Mouse (Mus musculus): ENCODE measurements around the gene Hddc2. TPM values are rescaled to one million over a fixed set of nuclear protein-coding genes. Genes with fewer than 3 reads are reported as not detected.

Hddc2 gene
- polyA plus RNA-seq, 1 experiment, result 12.5 TPM

- DNase-seq, result no peak
- WGBS, result 3% methylated on average over 1 of the region's 1 CpGs
- Histone ChIP-seq H3K36me3 (ENCODE audit: control insufficient read depth, insufficient read depth, low read length) (no peaks in the 10 kb centered on the region), H3K4me1 (replicated peaks; ENCODE audit: control insufficient read depth, insufficient read depth, low read length) (no peaks in the 10 kb centered on the region), H3K27me3 (ENCODE audit: control insufficient read depth, insufficient read depth, low read length) (no peaks in the 10 kb centered on the region), H3K4me3 (ENCODE audit: control insufficient read depth, insufficient read depth, low read length) (no peak overlapping the region), H3K27ac (ENCODE audit: control insufficient read depth, insufficient read depth, low read length) (no peak overlapping the region)
- no peak for TF ChIP-seq CTCF (IDR thresholded peaks at IDR 0.05; ENCODE audit: borderline replicate concordance, control insufficient read depth, extremely low read depth, insufficient read depth, low read length, poor library complexity)
- no peak for TF ChIP-seq POLR2A (IDR thresholded peaks at IDR 0.05; ENCODE audit: control insufficient read depth, extremely low read depth, insufficient read depth, low read length, poor library complexity)
Observed at GRCm38 (mm10) chr10:31307024-31307598, 6.1 kb upstream of the Hddc2 start.

GRCm38 (mm10) chr10:31318491-31318890, 5.3 kb downstream of the Hddc2 start:
- no peaks in the 10 kb centered on the region for H3K27me3 ChIP-seq (ENCODE audit: control insufficient read depth, insufficient read depth, low read length)
- no peak for DNase-seq
- no peak overlapping the region for H3K4me3 ChIP-seq (ENCODE audit: control insufficient read depth, insufficient read depth, low read length)
- TF ChIP-seq POLR2A (IDR thresholded peaks at IDR 0.05; ENCODE audit: control insufficient read depth, extremely low read depth, insufficient read depth, low read length, poor library complexity), result no peak
- TF ChIP-seq CTCF (IDR thresholded peaks at IDR 0.05; ENCODE audit: borderline replicate concordance, control insufficient read depth, extremely low read depth, insufficient read depth, low read length, poor library complexity), result no peak
- H3K4me1 ChIP-seq (replicated peaks; ENCODE audit: control insufficient read depth, insufficient read depth, low read length), result no peaks in the 10 kb centered on the region
- 92% methylated on average over 5 of the region's 5 CpGs for WGBS
- no peak overlapping the region for H3K27ac ChIP-seq (ENCODE audit: control insufficient read depth, insufficient read depth, low read length)
- H3K36me3 ChIP-seq (ENCODE audit: control insufficient read depth, insufficient read depth, low read length), result peaks cover 9% of the 10 kb centered on the region

- WGBS, result 72% methylated on average over 1 of the region's 1 CpGs
- TF ChIP-seq POLR2A (IDR thresholded peaks at IDR 0.05; ENCODE audit: control insufficient read depth, extremely low read depth, insufficient read depth, low read length, poor library complexity) (no peak), CTCF (IDR thresholded peaks at IDR 0.05; ENCODE audit: borderline replicate concordance, control insufficient read depth, extremely low read depth, insufficient read depth, low read length, poor library complexity) (no peak)
- H3K4me1 ChIP-seq (replicated peaks; ENCODE audit: control insufficient read depth, insufficient read depth, low read length), result no peaks in the 10 kb centered on the region
- H3K36me3 ChIP-seq (ENCODE audit: control insufficient read depth, insufficient read depth, low read length), result peaks cover 9% of the 10 kb centered on the region
- no peaks in the 10 kb centered on the region for H3K27me3 ChIP-seq (ENCODE audit: control insufficient read depth, insufficient read depth, low read length)
- H3K4me3 ChIP-seq (ENCODE audit: control insufficient read depth, insufficient read depth, low read length), result no peak overlapping the region
- no peak for DNase-seq
- H3K27ac ChIP-seq (ENCODE audit: control insufficient read depth, insufficient read depth, low read length), result no peak overlapping the region
Observed at GRCm38 (mm10) chr10:31329436-31329835, 16.3 kb downstream of the Hddc2 start.

DNA sequence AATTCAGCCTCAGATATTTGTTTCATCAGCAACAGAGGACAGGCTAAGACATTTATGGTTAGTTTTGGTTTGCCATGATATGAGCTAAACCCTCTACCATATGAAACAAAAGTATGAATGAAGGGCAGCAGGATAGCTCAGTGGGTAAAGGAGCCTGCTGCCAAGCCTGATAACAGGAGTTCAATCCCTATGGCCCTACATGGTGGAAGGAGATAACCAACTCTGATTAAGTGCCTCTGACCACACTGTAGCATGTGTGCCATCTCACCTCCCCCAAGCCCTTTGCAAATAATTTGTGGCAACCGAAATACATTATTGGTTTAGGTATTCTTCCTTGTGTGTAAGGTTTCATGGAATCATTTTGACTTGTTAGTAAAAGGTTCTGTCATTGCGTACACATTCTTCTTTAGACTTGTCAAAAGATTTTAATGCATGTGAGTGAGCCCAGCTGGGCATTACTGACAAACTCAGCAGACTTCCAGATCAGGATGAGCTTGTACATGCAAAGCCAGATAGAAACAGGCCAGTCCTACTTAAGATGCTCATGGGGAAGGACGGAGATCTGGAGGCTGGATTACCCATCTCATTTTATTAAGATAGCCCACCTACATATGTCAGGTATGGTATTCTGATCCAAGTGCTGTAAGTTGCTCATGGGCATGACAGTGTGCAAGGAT, 17.2 kb downstream of the Hddc2 start:
- H3K36me3 ChIP-seq (ENCODE audit: control insufficient read depth, insufficient read depth, low read length), result peaks cover 9% of the 10 kb centered on the region
- no peak overlapping the region for H3K27ac ChIP-seq (ENCODE audit: control insufficient read depth, insufficient read depth, low read length)
- no peak overlapping the region for H3K4me3 ChIP-seq (ENCODE audit: control insufficient read depth, insufficient read depth, low read length)
- H3K27me3 ChIP-seq (ENCODE audit: control insufficient read depth, insufficient read depth, low read length), result no peaks in the 10 kb centered on the region
- TF ChIP-seq CTCF (IDR thresholded peaks at IDR 0.05; ENCODE audit: borderline replicate concordance, control insufficient read depth, extremely low read depth, insufficient read depth, low read length, poor library complexity) (no peak), POLR2A (IDR thresholded peaks at IDR 0.05; ENCODE audit: control insufficient read depth, extremely low read depth, insufficient read depth, low read length, poor library complexity) (no peak)
- DNase-seq, result no peak
- H3K4me1 ChIP-seq (replicated peaks; ENCODE audit: control insufficient read depth, insufficient read depth, low read length), result no peaks in the 10 kb centered on the region
- 96% methylated on average over 3 of the region's 3 CpGs for WGBS

DNA sequence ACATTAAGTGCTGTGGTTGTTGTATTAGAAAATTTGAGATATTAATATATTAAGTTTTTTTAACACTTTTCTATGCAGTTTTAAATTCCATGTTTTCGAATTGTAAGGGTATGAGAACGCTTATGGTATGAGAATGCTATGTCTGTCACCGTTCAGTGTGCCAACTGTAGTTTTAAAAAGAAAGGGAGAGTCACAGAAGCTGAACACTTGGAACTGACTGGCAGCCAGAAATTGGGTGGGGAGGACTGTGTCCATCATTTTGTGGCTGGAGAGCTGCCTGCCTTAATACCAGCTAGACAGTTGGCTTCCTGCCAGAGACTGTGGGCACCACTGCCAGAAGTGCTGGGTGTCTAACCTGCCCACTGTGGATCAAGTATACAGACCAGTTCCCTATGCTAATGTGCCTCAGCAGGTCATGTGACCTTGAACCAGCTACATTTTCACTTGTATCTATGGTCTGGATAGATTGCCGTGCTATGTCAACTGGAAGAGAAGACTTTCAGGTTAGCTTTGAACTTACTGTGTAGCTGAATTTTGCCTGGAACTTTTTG, 18.1 kb downstream of the Hddc2 start:
- 84% methylated on average over 4 of the region's 4 CpGs for WGBS
- DNase-seq, result no peak
- TF ChIP-seq POLR2A (IDR thresholded peaks at IDR 0.05; ENCODE audit: control insufficient read depth, extremely low read depth, insufficient read depth, low read length, poor library complexity) (no peak), CTCF (IDR thresholded peaks at IDR 0.05; ENCODE audit: borderline replicate concordance, control insufficient read depth, extremely low read depth, insufficient read depth, low read length, poor library complexity) (no peak)

DNA sequence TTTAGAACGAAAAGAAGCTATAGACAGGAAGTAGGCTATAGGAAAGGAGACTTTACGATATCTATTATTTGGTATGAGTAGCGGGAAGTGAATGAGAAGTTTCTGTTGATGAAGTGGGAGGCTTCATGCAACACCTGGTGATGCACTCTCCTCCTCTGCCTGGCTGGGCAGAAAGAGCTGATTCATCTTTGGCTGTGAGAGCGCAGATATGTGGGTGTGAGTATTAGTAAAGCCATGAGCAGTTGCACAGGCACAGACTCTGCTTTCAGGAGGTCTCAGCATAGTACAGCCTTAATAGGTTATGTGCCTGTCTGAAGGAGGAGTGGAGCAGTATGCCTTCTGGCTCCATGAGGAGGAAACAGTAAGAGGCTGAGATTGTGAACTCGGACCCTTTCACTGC, 23.2 kb downstream of the Hddc2 start:
- no peak for TF ChIP-seq POLR2A (IDR thresholded peaks at IDR 0.05; ENCODE audit: control insufficient read depth, extremely low read depth, insufficient read depth, low read length, poor library complexity)
- TF ChIP-seq CTCF (IDR thresholded peaks at IDR 0.05; ENCODE audit: borderline replicate concordance, control insufficient read depth, extremely low read depth, insufficient read depth, low read length, poor library complexity), result no peak
- 92% methylated on average over 5 of the region's 5 CpGs for WGBS
- DNase-seq, result no peak

More for the DNA sequence above, 18.1 kb downstream of the Hddc2 start:
- H3K4me1 ChIP-seq (replicated peaks; ENCODE audit: control insufficient read depth, insufficient read depth, low read length), result no peaks in the 10 kb centered on the region
- no peaks in the 10 kb centered on the region for H3K27me3 ChIP-seq (ENCODE audit: control insufficient read depth, insufficient read depth, low read length)
- H3K27ac ChIP-seq (ENCODE audit: control insufficient read depth, insufficient read depth, low read length), result no peak overlapping the region
- H3K4me3 ChIP-seq (ENCODE audit: control insufficient read depth, insufficient read depth, low read length), result no peak overlapping the region
- H3K36me3 ChIP-seq (ENCODE audit: control insufficient read depth, insufficient read depth, low read length), result peaks cover 3% of the 10 kb centered on the region

More for the DNA sequence above, 23.2 kb downstream of the Hddc2 start:
- Histone ChIP-seq H3K4me3 (ENCODE audit: control insufficient read depth, insufficient read depth, low read length) (no peak overlapping the region), H3K27me3 (ENCODE audit: control insufficient read depth, insufficient read depth, low read length) (no peaks in the 10 kb centered on the region), H3K36me3 (ENCODE audit: control insufficient read depth, insufficient read depth, low read length) (no peaks in the 10 kb centered on the region), H3K27ac (ENCODE audit: control insufficient read depth, insufficient read depth, low read length) (no peak overlapping the region), H3K4me1 (replicated peaks; ENCODE audit: control insufficient read depth, insufficient read depth, low read length) (no peaks in the 10 kb centered on the region)
